In genomic region chr8:112268544-112269213, GRCm38 (mm10) we compare ENCODE assay signal across 10 mouse cellular contexts.
DNase-seq lines count a peak whose midpoint lies in the region; ATAC-seq lines count a peak whose summit lies in the region.
"Had no signal": no experiment of that assay in that cellular context is flagged by ENCODE, and none has a peak within 500 bp of the region (broad histone marks: within the 10 kb centered on the region; RNA-seq: fewer than 3 reads in every experiment).

No protein-coding gene starts in this region.

- H3K9ac ChIP-seq in midbrain, embryonic 15.5 days = no peak overlapping the region

- peak; percentile 28 for DNase-seq in embryo, embryonic 10.5 days (ENCODE audit: low spot score)
- DNase-seq in embryo, embryonic 10 days (ENCODE audit: low spot score) = no peak
- peak; percentile 16 for DNase-seq in forebrain, embryonic 10.5 days (ENCODE audit: extremely low spot score, low spot score)
- DNase-seq in layer of hippocampus, adult 18-20 months (ENCODE audit: low spot score in 2 of 2) = peak; percentile 52 to 74
- no peak for DNase-seq in kidney, adult 18-20 months
- DNase-seq in thymus, postnatal 0 days (ENCODE audit: low spot score) = no peak
- no peak for DNase-seq in adipocyte (ENCODE audit: low spot score)
- DNase-seq: lung, postnatal 10 days had no signal

- no peaks in the 10 kb centered on the region for H3K27me3 ChIP-seq in forebrain, embryonic 10.5 days (ENCODE audit: poor library complexity, severe bottlenecking)
- no peaks in the 10 kb centered on the region for H3K27me3 ChIP-seq in midbrain, embryonic 15.5 days (replicated peaks)

- no peaks in the 10 kb centered on the region for H3K9me3 ChIP-seq in forebrain, embryonic 10.5 days
- H3K9me3 ChIP-seq in midbrain, embryonic 15.5 days = no peaks in the 10 kb centered on the region

- H3K36me3 ChIP-seq in forebrain, embryonic 10.5 days (replicated peaks) = no peaks in the 10 kb centered on the region
- H3K36me3 ChIP-seq in midbrain, embryonic 15.5 days (replicated peaks) = no peaks in the 10 kb centered on the region

- peaks cover 19% of the 10 kb centered on the region for H3K4me1 ChIP-seq in forebrain, embryonic 10.5 days
- H3K4me1 ChIP-seq in midbrain, embryonic 15.5 days = peaks cover 16% of the 10 kb centered on the region

- 40% methylated on average over 9 of the region's 9 CpGs for WGBS in forebrain, embryonic 10.5 days
- 17% methylated on average over 9 of the region's 9 CpGs for WGBS in midbrain, embryonic 15.5 days

- H3K4me2 ChIP-seq in midbrain, embryonic 15.5 days = peak overlapping the region; percentile 24

- peak overlapping the region; percentile 23; the same call in 1 of the 2 replicates for H3K4me3 ChIP-seq in forebrain, embryonic 10.5 days
- no peak overlapping the region for H3K4me3 ChIP-seq in midbrain, embryonic 15.5 days

- ATAC-seq in midbrain, embryonic 15.5 days (replicated peaks) = peak; percentile 87
- ATAC-seq: Patski had no signal

- peak overlapping the region; percentile 81 for H3K27ac ChIP-seq in forebrain, embryonic 10.5 days
- H3K27ac ChIP-seq in midbrain, embryonic 15.5 days = peak overlapping the region; percentile 40

Comparison
In these comparisons a context has a peak if more than half of its experiments do, and no peak if none do; other contexts are left out.
1. DNase-seq: peak in embryo, embryonic 10.5 days (single experiment), forebrain, embryonic 10.5 days (single experiment) and layer of hippocampus, adult 18-20 months (2 of 2); none in embryo, embryonic 10 days (single experiment), kidney, adult 18-20 months (single experiment), thymus, postnatal 0 days (single experiment) and adipocyte (single experiment).